Mouse (Mus musculus) liver, postnatal 0 days (tissue): Measurements from ENCODE around the gene Rnf225.

Source experiments
- CTCF ChIP-seq: sonication (generic); IDR thresholded peaks from 2 replicates; pipeline ENCODE4 v1.5.1; 2016; ENCODE audit warnings: antibody characterized with exemption, low read depth
- EP300 ChIP-seq: IDR thresholded peaks from 2 replicates; pipeline ENCODE4 v1.6.1; 2016; ENCODE audit warnings: antibody characterized with exemption, low read depth, mild to moderate bottlenecking

- TF ChIP-seq CTCF (no peak), EP300 (no peak)
Observed at GRCm38 (mm10) chr7:12978931-12979722, 51.9 kb downstream of the Rnf225 start.
